23 mouse cellular contexts compared by ENCODE assay signal in genomic region chr4:119859454-119859853, GRCm38 (mm10).
A peak's percentile ranks its signal among the peaks of the same experiment; 100 is the strongest.
DNase-seq lines count a peak whose midpoint lies in the region; ATAC-seq and TF ChIP-seq lines count a peak whose summit lies in the region.
"Had no signal": no experiment of that assay in that cellular context is flagged by ENCODE, and none has a peak within 500 bp of the region (broad histone marks: within the 10 kb centered on the region; RNA-seq: fewer than 3 reads in every experiment).

No protein-coding gene starts in this region.

- no peaks in the 10 kb centered on the region for H3K36me3 ChIP-seq in heart, embryonic 11.5 days (ENCODE audit: control insufficient read depth, insufficient read depth, low read length)
- H3K36me3 ChIP-seq: embryonic facial prominence, embryonic 15.5 days; forebrain, embryonic 10.5 days; G1E; midbrain, embryonic 13.5 days; neural tube, embryonic 15.5 days had no signal

- peak; percentile 23 for DNase-seq in adrenal gland, adult 2 months
- no peak for DNase-seq in adrenal gland, adult (ENCODE audit: inconsistent age in 2 of 2, low spot score in 1 of 2)
- peak; percentile 95 for DNase-seq in heart, adult 11 months
- peak; percentile 59 for DNase-seq in left cerebral cortex, postnatal 4 days
- DNase-seq in left cerebral cortex, adult 2 months (ENCODE audit: extremely low spot score in 1 of 2, low spot score in 2 of 2) = no peak
- no peak for DNase-seq in layer of hippocampus, adult 2 months (ENCODE audit: low spot score in 2 of 2)
- DNase-seq: adrenal gland, postnatal 25 days; cerebellum, adult 9-10 months; kidney, postnatal 4 days; liver; thymus, postnatal 36 days had no signal

- no peak overlapping the region for H3K4me3 ChIP-seq in heart, embryonic 11.5 days (ENCODE audit: low read depth, low read length)
- H3K4me3 ChIP-seq in left cerebral cortex, adult 2 months = no peak overlapping the region
- no peak overlapping the region for H3K4me3 ChIP-seq in layer of hippocampus, adult 2 months
- H3K4me3 ChIP-seq: embryonic facial prominence, embryonic 15.5 days; forebrain, embryonic 10.5 days; midbrain, embryonic 13.5 days; myocyte; neural tube, embryonic 15.5 days had no signal

- no peaks in the 10 kb centered on the region for H3K27me3 ChIP-seq in heart, embryonic 11.5 days (ENCODE audit: control insufficient read depth, insufficient read depth, low read length)
- H3K27me3 ChIP-seq: embryonic facial prominence, embryonic 15.5 days; midbrain, embryonic 13.5 days; neural tube, embryonic 15.5 days had no signal

- no peak for ATAC-seq in heart, embryonic 11.5 days (replicated peaks; ENCODE audit: insufficient number of reproducible peaks, low FRiP score, low TSS enrichment)
- no peak for ATAC-seq in megakaryocyte, adult 5-6 weeks (ENCODE audit: poor library complexity, severe bottlenecking)
- ATAC-seq: CD4-positive, CD25-positive, alpha-beta regulatory T cell, adult 4 months; hindbrain, embryonic 16.5 days; intestine, postnatal 0 days; midbrain, embryonic 13.5 days had no signal

- no peaks in the 10 kb centered on the region for H3K9me3 ChIP-seq in heart, embryonic 11.5 days (replicated peaks; ENCODE audit: control insufficient read depth, low read length)
- H3K9me3 ChIP-seq: embryonic facial prominence, embryonic 15.5 days; forebrain, embryonic 10.5 days; midbrain, embryonic 13.5 days; neural tube, embryonic 15.5 days had no signal

- H3K4me2 ChIP-seq in heart, embryonic 11.5 days = no peak overlapping the region
- H3K4me2 ChIP-seq: embryonic facial prominence, embryonic 15.5 days; midbrain, embryonic 13.5 days; neural tube, embryonic 15.5 days had no signal

- no peak for TF ChIP-seq CTCF in left cerebral cortex, adult 2 months (IDR thresholded peaks at IDR 0.05)
- no peak for TF ChIP-seq CTCF in layer of hippocampus, adult 2 months (conservative IDR thresholded peaks at IDR 0.05)

- no peaks in the 10 kb centered on the region; the same call in 1 of the 2 replicates for H3K4me1 ChIP-seq in heart, embryonic 11.5 days (ENCODE audit: control insufficient read depth, insufficient read depth, low read length)
- H3K4me1 ChIP-seq: forebrain, embryonic 10.5 days had no signal

- WGBS in heart, embryonic 11.5 days (ENCODE audit: insufficient replicate concordance) = 52% methylated on average over 4 of the region's 4 CpGs

- intact Hi-C loops in left cerebral cortex, postnatal 4 days (cut with DNase I) = no loop called here
- intact Hi-C loops in left cerebral cortex, adult 2 months (cut with DNase I) = no loop called here

- H3K27ac ChIP-seq in heart, embryonic 11.5 days (ENCODE audit: low read depth, low read length) = no peak overlapping the region
- no peak overlapping the region for H3K27ac ChIP-seq in left cerebral cortex, adult 2 months
- no peak overlapping the region for H3K27ac ChIP-seq in layer of hippocampus, adult 2 months
- H3K27ac ChIP-seq: embryonic facial prominence, embryonic 15.5 days; forebrain, embryonic 10.5 days; macrophage; midbrain, embryonic 13.5 days; neural tube, embryonic 15.5 days had no signal

- no peak overlapping the region for H3K9ac ChIP-seq in heart, embryonic 11.5 days (ENCODE audit: low read depth, low read length)
- H3K9ac ChIP-seq: embryonic facial prominence, embryonic 15.5 days; midbrain, embryonic 13.5 days; neural tube, embryonic 15.5 days had no signal

Comparison
In these comparisons a context has a peak if more than half of its experiments do, and no peak if none do; other contexts are left out.
1. DNase-seq: peak in adrenal gland, adult 2 months (single experiment), heart, adult 11 months (single experiment) and left cerebral cortex, postnatal 4 days (single experiment); none in adrenal gland, adult (0 of 2), left cerebral cortex, adult 2 months (0 of 2) and layer of hippocampus, adult 2 months (0 of 2).